Mouse (Mus musculus) testis, adult 2 months (tissue): ENCODE measurements around the gene Tnks1bp1. TPM values are rescaled to one million over a fixed set of nuclear protein-coding genes. Genes with fewer than 3 reads are reported as not detected.

Source experiments
- H3K27ac ChIP-seq: fragments of 200-500 bp; 2 replicates; pipeline ENCODE4 v1.5.1; 2012; ENCODE audit warnings: low read depth, low read length; ENCODE audit not compliant: control insufficient read depth, insufficient read depth
- H3K27me3 ChIP-seq: fragments of 200-500 bp; 2 replicates; pipeline ENCODE4 v1.6.1; 2012; ENCODE audit warnings: mild to moderate bottlenecking, low read length, moderate library complexity; ENCODE audit not compliant: control insufficient read depth, insufficient read depth
- H3K36me3 ChIP-seq: fragments of 200-500 bp; 2 replicates; pipeline ENCODE4 v1.6.1; 2012; ENCODE audit warnings: mild to moderate bottlenecking, low read length; ENCODE audit not compliant: control insufficient read depth, insufficient read depth
- H3K4me1 ChIP-seq: fragments of 200-500 bp; 2 replicates; pipeline ENCODE4 v1.6.1; 2012; ENCODE audit warnings: low read length; ENCODE audit not compliant: control insufficient read depth, insufficient read depth
- H3K4me3 ChIP-seq: fragments of 200-500 bp; 2 replicates; pipeline ENCODE4 v1.5.1; 2012; ENCODE audit warnings: low read depth, mild to moderate bottlenecking, low read length, moderate library complexity, mixed read lengths; ENCODE audit not compliant: control insufficient read depth
- CTCF ChIP-seq: fragments of 200-500 bp; IDR thresholded peaks from 2 replicates; pipeline ENCODE4 v1.5.1; 2012; ENCODE audit warnings: low read depth, mild to moderate bottlenecking, inconsistent platforms, low read length, moderate library complexity; ENCODE audit not compliant: control insufficient read depth, insufficient read depth, insufficient replicate concordance
- POLR2A ChIP-seq: fragments of 200-500 bp; IDR thresholded peaks from 2 replicates; pipeline ENCODE4 v1.6.1; 2012; ENCODE audit warnings: low read depth, mild to moderate bottlenecking, inconsistent platforms, low read length, moderate library complexity; ENCODE audit not compliant: control insufficient read depth
- polyA plus RNA-seq: library from polyadenylated mRNA; depleted of rRNA; stranded (reverse); fragments of >200 nt; gene quantifications from 2 replicates; pipeline ENCODE4 v1.2.3, GENCODE M21; 2012

Gene Tnks1bp1
- polyA plus RNA-seq, 1 experiment, result 7.4 TPM

- Histone ChIP-seq H3K4me3 (no peak overlapping the region), H3K4me1 (peaks cover 9% of the 10 kb centered on the region), H3K36me3 (no peaks in the 10 kb centered on the region; the same call in 1 of the 2 replicates)
Measured at GRCm38 (mm10) chr2:85066937-85067336, 19.1 kb downstream of the Tnks1bp1 start.

GRCm38 (mm10) chr2:85067903-85068625, 20.2 kb downstream of the Tnks1bp1 start:
- Histone ChIP-seq H3K36me3 (no peaks in the 10 kb centered on the region), H3K4me3 (no peak overlapping the region), H3K27me3 (no peaks in the 10 kb centered on the region), H3K27ac (no peak overlapping the region), H3K4me1 (peaks cover 9% of the 10 kb centered on the region)
- TF ChIP-seq POLR2A (no peak), CTCF (no peak)

More at GRCm38 (mm10) chr2:85066937-85067336, 19.1 kb downstream of the Tnks1bp1 start:
- TF ChIP-seq CTCF, result no peak
- no peak for TF ChIP-seq POLR2A
- Histone ChIP-seq H3K27me3 (no peaks in the 10 kb centered on the region), H3K27ac (no peak overlapping the region)

- Histone ChIP-seq H3K4me1 (peaks cover 9% of the 10 kb centered on the region), H3K36me3 (no peaks in the 10 kb centered on the region), H3K4me3 (no peak overlapping the region), H3K27ac (no peak overlapping the region), H3K27me3 (no peaks in the 10 kb centered on the region)
- no peak for TF ChIP-seq CTCF
- TF ChIP-seq POLR2A, result no peak
Measured at GRCm38 (mm10) chr2:85068626-85069025, 20.8 kb downstream of the Tnks1bp1 start.

- no peak overlapping the region for H3K27ac ChIP-seq
Measured at GRCm38 (mm10) chr2:85070086-85070485, 22.3 kb downstream of the Tnks1bp1 start.

GRCm38 (mm10) chr2:85071921-85072320, 24.1 kb downstream of the Tnks1bp1 start:
- no peak for TF ChIP-seq POLR2A
- no peak for TF ChIP-seq CTCF
- H3K27ac ChIP-seq, result no peak overlapping the region
- no peaks in the 10 kb centered on the region for H3K27me3 ChIP-seq
- no peaks in the 10 kb centered on the region for H3K36me3 ChIP-seq
- peaks cover 9% of the 10 kb centered on the region for H3K4me1 ChIP-seq
- no peak overlapping the region for H3K4me3 ChIP-seq

More at GRCm38 (mm10) chr2:85070086-85070485, 22.3 kb downstream of the Tnks1bp1 start:
- H3K36me3 ChIP-seq, result no peaks in the 10 kb centered on the region
- peaks cover 9% of the 10 kb centered on the region for H3K4me1 ChIP-seq
- H3K4me3 ChIP-seq, result no peak overlapping the region
- no peaks in the 10 kb centered on the region for H3K27me3 ChIP-seq
- TF ChIP-seq POLR2A (no peak), CTCF (no peak)

GRCm38 (mm10) chr2:85073751-85074150, 25.9 kb downstream of the Tnks1bp1 start:
- Histone ChIP-seq H3K4me3 (no peak overlapping the region), H3K27ac (no peak overlapping the region), H3K4me1 (peaks cover 9% of the 10 kb centered on the region), H3K36me3 (no peaks in the 10 kb centered on the region), H3K27me3 (no peaks in the 10 kb centered on the region)
- TF ChIP-seq POLR2A, result no peak
- TF ChIP-seq CTCF, result no peak

- H3K4me1 ChIP-seq, result no peaks in the 10 kb centered on the region; the same call in 1 of the 2 replicates
- H3K36me3 ChIP-seq, result no peaks in the 10 kb centered on the region
- H3K27me3 ChIP-seq, result no peaks in the 10 kb centered on the region
- no peak overlapping the region for H3K4me3 ChIP-seq
- H3K27ac ChIP-seq, result no peak overlapping the region
- TF ChIP-seq POLR2A, result no peak
- no peak for TF ChIP-seq CTCF
Measured at GRCm38 (mm10) chr2:85088716-85089646, 41.2 kb downstream of the Tnks1bp1 start.
